Mouse (Mus musculus) midbrain, embryonic 13.5 days (tissue): ENCODE data around the gene Ifi211. TPM values are rescaled to one million over a fixed set of nuclear protein-coding genes. Genes with fewer than 3 reads are reported as not detected.
A peak's percentile ranks its signal among the peaks of the same experiment; 100 is the strongest.
"Not testable (repeated sequence)": the region's sequence is repeated elsewhere in the genome, so short reads cannot be mapped to it uniquely, and the experiment has no call there.

ENCODE experiments used
- ATAC-seq: fragments of 200-750 bp; cut with Nextera tagmentation; 2 replicates; pipeline ENCODE4 v1.8.0; 2017; ENCODE audit warnings: mild to moderate bottlenecking, moderate TSS enrichment, moderate library complexity
- H3K27ac ChIP-seq: fragments of 300-500 bp; sonication (generic); 2 replicates; pipeline ENCODE4 v1.5.1; 2015; ENCODE audit warnings: inconsistent platforms, mild to moderate bottlenecking, moderate library complexity
- H3K27me3 ChIP-seq: fragments of 300-500 bp; sonication (generic); 2 replicates; pipeline ENCODE4 v1.6.1; 2015; ENCODE audit warnings: mild to moderate bottlenecking, inconsistent platforms
- H3K36me3 ChIP-seq: fragments of 300-500 bp; sonication (generic); 2 replicates; pipeline ENCODE4 v1.6.1; 2015; ENCODE audit warnings: mild to moderate bottlenecking, inconsistent platforms
- H3K4me1 ChIP-seq: fragments of 300-500 bp; sonication (generic); replicated peaks from 2 replicates; pipeline ENCODE4 v1.6.1; 2015; ENCODE audit warnings: inconsistent platforms
- H3K4me2 ChIP-seq: fragments of 300-500 bp; sonication (generic); replicated peaks from 2 replicates; pipeline ENCODE4 v1.6.1; 2015; ENCODE audit warnings: moderate library complexity, mild to moderate bottlenecking, inconsistent platforms
- H3K4me3 ChIP-seq: fragments of 300-500 bp; sonication (generic); replicated peaks from 2 replicates; pipeline ENCODE4 v1.5.1; 2015; ENCODE audit warnings: mild to moderate bottlenecking, inconsistent platforms
- H3K9ac ChIP-seq: fragments of 300-500 bp; sonication (generic); replicated peaks from 2 replicates; pipeline ENCODE4 v1.6.1; 2015; ENCODE audit warnings: mild to moderate bottlenecking, inconsistent platforms
- H3K9me3 ChIP-seq: fragments of 300-500 bp; sonication (generic); 2 replicates; pipeline ENCODE4 v1.6.1; 2016; ENCODE audit warnings: mild to moderate bottlenecking, inconsistent platforms
- WGBS: fragments of 180-500 bp; shearing (Covaris S2); methylation state at CpG from one replicate; pipeline ENCODE4 v1.1.7; 2015; 5-methylcytosine and 5-hydroxymethylcytosine counted together
- polyA plus RNA-seq: library from polyadenylated mRNA; unstranded; fragments of >200 nt; fragmentation: Nextera tagmentation; extraction: Ambion mirVana; gene quantifications from 2 replicates; pipeline ENCODE4 v1.2.1, GENCODE M21; 2015

Gene Ifi211
- polyA plus RNA-seq, 1 experiment from 2014 or later: 0.32 TPM

DNA sequence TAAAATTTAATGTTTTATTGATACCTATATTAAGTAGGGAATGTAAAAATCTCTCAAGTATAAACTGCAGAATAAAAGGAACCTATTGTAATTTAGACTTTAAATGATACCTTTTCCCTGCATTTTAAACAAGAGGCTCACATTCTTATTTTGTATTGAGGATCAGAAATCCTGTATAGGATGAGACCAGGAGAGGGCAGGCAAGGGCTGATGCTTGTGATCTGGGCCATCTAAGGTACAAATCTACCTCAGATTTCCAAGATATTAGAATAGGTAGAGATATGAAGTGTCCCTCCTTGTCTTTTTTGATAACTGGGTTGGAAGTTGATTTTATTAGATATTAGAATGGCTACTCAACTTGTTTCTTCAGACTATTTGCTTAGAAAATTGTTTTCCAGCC is 59.1 kb downstream of the Ifi211 start:
- ATAC-seq, H3K9ac ChIP-seq, H3K4me1 ChIP-seq: not testable (repeated sequence)

DNA sequence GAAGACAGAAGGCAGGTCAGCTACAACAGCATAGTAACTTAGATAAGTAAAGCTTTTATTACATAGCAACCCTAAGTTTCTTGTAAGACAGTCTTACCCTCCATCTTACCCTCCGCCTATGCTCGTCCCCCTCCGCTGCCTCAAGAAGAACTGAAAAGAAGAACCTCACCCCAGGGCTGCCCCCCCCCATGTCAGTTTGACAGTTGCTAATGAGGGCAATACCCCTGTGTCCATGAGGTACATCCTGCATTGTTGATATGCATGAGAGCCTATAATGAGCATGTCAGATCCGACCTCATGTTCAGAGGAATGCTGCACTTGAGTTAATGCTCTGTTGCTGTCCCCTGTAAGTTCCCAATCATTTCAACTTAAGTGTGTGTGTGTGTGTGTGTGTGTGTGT is 60.0 kb downstream of the Ifi211 start:
- H3K4me1 ChIP-seq, H3K36me3 ChIP-seq, H3K9me3 ChIP-seq, H3K27me3 ChIP-seq, H3K27ac ChIP-seq, H3K4me3 ChIP-seq, H3K4me2 ChIP-seq, H3K9ac ChIP-seq: not testable (repeated sequence)
- ATAC-seq: peak; percentile 58
- 53% methylated on average over 4 of the region's 4 CpGs for WGBS

More for the DNA sequence above, 59.1 kb downstream of the Ifi211 start:
- not testable (repeated sequence) for H3K9me3 ChIP-seq, H3K27me3 ChIP-seq, H3K4me2 ChIP-seq, H3K27ac ChIP-seq, H3K4me3 ChIP-seq, H3K36me3 ChIP-seq

Other genes starting within 250 kb of the Ifi211 start
- not detected in 2 replicates for gene Ifi208, start 239.4 kb downstream of the Ifi211 start, polyA plus RNA-seq
- 0.23 and 0.51 TPM in 2 replicates for gene Ifi207, start 171.3 kb downstream of the Ifi211 start, polyA plus RNA-seq
- gene Ifi204, start 146.1 kb downstream of the Ifi211 start, polyA plus RNA-seq: 0.62 and 0.77 TPM in 2 replicates
- 0.48 and 0.99 TPM in 2 replicates for gene Mndal, start 29.4 kb upstream of the Ifi211 start, polyA plus RNA-seq
- gene Ifi203, start 29.6 kb upstream of the Ifi211 start, polyA plus RNA-seq: 0.15 and 0.18 TPM in 2 replicates
- gene Ifi202b, start 69.7 kb upstream of the Ifi211 start, polyA plus RNA-seq: not detected in 2 replicates
- gene Ifi205, start 118.8 kb upstream of the Ifi211 start, polyA plus RNA-seq: not detected in 2 replicates
- not detected in 2 replicates for gene Olfr433, start 127.7 kb upstream of the Ifi211 start, polyA plus RNA-seq
- gene Olfr432, start 136.2 kb upstream of the Ifi211 start, polyA plus RNA-seq: not detected in 2 replicates
- not detected in 2 replicates for gene Olfr430, start 153.6 kb upstream of the Ifi211 start, polyA plus RNA-seq
- not detected in 2 replicates for gene Olfr429, start 171.3 kb upstream of the Ifi211 start, polyA plus RNA-seq
- gene Olfr427, start 183.8 kb upstream of the Ifi211 start, polyA plus RNA-seq: not detected in 2 replicates
- gene Olfr231, start 208.1 kb upstream of the Ifi211 start, polyA plus RNA-seq: not detected in 2 replicates
- gene Olfr424, start 218.5 kb upstream of the Ifi211 start, polyA plus RNA-seq: not detected in 2 replicates
- gene Olfr420, start 242.6 kb upstream of the Ifi211 start, polyA plus RNA-seq: not detected in 2 replicates